Mouse (Mus musculus): ENCODE measurements around the gene Jade1. TPM values are rescaled to one million over a fixed set of nuclear protein-coding genes. Genes with fewer than 3 reads are reported as not detected.
A peak's percentile ranks its signal among the peaks of the same experiment; 100 is the strongest.

The Jade1 gene
- polyA plus RNA-seq, 1 experiment from 2014 or later: 12.4 TPM

DNA sequence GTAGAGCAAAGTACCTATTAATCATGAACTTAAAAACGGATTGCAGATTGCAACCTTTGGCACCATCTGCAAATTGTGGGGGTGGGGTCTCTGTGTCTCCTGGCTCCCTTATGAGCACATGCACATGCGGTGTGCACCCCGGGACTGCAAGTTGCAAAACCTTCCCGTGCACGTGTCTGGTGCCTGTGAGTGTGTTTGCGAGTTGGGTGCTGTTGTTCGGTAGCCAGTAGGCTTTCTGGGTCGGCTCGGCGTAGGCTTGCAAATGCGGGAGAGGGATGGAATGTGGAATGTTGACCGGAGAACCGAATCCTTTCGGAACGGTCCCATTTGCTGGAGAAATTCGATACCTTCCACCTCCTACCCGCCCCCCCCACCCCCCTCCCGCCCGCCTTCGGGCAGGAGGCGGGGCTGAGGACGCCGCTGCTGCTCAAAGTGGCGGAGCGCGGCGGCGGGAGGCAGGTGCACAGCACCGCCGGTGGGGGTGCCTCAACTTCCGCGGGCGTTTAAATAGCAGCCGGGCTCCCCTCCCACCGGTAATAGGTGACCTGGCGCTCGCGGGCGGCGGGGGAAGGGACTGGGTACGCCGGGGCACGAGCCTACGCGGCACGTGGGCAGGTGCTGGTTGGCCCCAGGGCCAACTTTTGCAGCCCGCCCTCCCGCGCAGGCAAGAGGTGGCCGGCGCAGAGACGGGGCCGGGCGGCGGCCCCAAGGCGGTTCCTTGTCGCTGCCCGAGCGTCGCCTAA is 9.1 kb downstream of the Jade1 start:
- H3K36me3 ChIP-seq: no peaks in the 10 kb centered on the region
- peak; percentile 47 for ATAC-seq (ENCODE audit: extremely low read depth, insufficient number of reproducible peaks, low FRiP score, low TSS enrichment)
- H3K27me3 ChIP-seq (replicated peaks): no peaks in the 10 kb centered on the region
- H3K4me2 ChIP-seq: peak overlapping the region; percentile 95
- H3K4me3 ChIP-seq: peak overlapping the region; percentile 69
- H3K9me3 ChIP-seq: no peaks in the 10 kb centered on the region
- under 1% methylated on average over 48 of the region's 60 CpGs for WGBS
- peaks cover 32% of the 10 kb centered on the region for H3K4me1 ChIP-seq
- peak overlapping the region; percentile 97 for H3K27ac ChIP-seq (replicated peaks)
- H3K9ac ChIP-seq: peak overlapping the region; percentile 96

DNA sequence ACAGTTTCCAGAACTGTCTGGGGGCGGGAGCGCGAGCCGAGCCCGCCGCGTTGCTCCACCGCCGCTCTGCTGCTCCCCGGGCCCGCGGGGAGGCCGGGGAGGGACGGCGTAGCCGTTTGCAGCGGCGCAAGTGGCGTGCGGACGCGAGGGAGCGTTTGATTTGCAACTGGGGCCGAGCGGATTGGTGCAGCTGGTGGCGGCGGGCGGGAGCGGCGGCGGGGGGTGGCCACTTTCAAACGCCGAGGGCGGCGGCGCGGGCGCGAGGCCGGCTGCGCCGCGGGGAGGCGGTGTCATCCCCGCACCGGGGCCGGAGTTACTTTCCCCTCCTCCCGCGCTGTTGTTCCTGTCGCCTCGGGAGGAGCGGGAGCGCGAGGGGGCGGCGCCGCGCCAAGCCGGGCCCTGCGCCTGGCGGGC is 9.9 kb downstream of the Jade1 start:
- peaks cover 37% of the 10 kb centered on the region for H3K4me1 ChIP-seq
- ATAC-seq (ENCODE audit: extremely low read depth, insufficient number of reproducible peaks, low FRiP score, low TSS enrichment): peak; percentile 24; the same call in 1 of the 2 replicates
- peak overlapping the region; percentile 97 for H3K27ac ChIP-seq (replicated peaks)
- H3K4me3 ChIP-seq: peak overlapping the region; percentile 69
- under 1% methylated on average over 44 of the region's 61 CpGs for WGBS
- H3K9ac ChIP-seq: peak overlapping the region; percentile 96
- no peaks in the 10 kb centered on the region for H3K27me3 ChIP-seq (replicated peaks)
- peak overlapping the region; percentile 95 for H3K4me2 ChIP-seq
- H3K36me3 ChIP-seq: no peaks in the 10 kb centered on the region
- no peaks in the 10 kb centered on the region for H3K9me3 ChIP-seq

DNA sequence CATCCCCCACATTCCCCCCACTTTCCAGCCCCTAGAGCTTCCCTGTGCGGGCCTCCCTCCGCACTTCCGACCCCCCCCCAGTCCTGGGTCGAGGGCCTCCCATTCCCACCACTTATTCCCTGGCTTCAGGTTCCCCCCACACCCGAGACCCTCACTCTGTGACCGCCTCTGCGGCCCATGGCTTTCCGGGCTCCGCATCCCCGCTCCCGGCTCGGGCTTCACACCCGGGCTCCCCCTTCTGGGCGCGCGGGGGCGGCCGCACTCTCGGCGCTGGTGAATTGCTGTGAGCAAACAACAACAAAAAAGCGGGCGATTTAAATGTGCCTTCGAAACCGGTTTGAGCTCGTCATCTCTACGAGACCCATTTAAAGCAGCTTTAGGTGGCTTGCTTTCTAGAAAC is 10.4 kb downstream of the Jade1 start:
- WGBS: 1% methylated on average over 26 of the region's 26 CpGs
- peak overlapping the region; percentile 97 for H3K27ac ChIP-seq (replicated peaks)
- H3K4me3 ChIP-seq: peak overlapping the region; percentile 69
- H3K4me2 ChIP-seq: peak overlapping the region; percentile 95
- no peaks in the 10 kb centered on the region for H3K36me3 ChIP-seq
- peaks cover 43% of the 10 kb centered on the region for H3K4me1 ChIP-seq
- H3K9me3 ChIP-seq: no peaks in the 10 kb centered on the region
- H3K27me3 ChIP-seq (replicated peaks): no peaks in the 10 kb centered on the region
- H3K9ac ChIP-seq: peak overlapping the region; percentile 96
- ATAC-seq (ENCODE audit: extremely low read depth, insufficient number of reproducible peaks, low FRiP score, low TSS enrichment): peak; percentile 5; the same call in 1 of the 2 replicates

DNA sequence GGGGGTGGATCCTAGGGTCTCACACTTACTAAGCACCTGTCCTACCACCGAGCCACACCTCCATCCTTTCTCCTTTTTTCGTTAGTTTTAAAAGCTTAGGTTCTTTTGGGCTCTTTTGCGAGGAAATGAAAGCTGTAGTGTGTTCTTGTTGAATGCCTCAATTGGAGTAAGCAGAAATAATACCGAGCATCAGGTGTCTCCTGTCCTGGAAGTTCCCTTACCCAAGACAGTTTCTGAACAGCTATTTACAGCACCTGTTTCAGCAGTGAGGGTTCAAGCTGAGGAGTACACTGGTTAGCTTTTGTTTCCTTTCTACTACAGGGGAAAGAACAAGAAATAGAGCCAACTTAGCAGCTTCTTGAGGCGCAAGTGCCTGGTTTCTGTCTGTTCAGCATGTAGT is 14.4 kb downstream of the Jade1 start:
- no peaks in the 10 kb centered on the region for H3K9me3 ChIP-seq
- H3K27me3 ChIP-seq (replicated peaks): no peaks in the 10 kb centered on the region
- no peak overlapping the region for H3K4me3 ChIP-seq
- peaks cover 66% of the 10 kb centered on the region for H3K4me1 ChIP-seq
- no peaks in the 10 kb centered on the region for H3K36me3 ChIP-seq
- no peak overlapping the region for H3K4me2 ChIP-seq
- no peak overlapping the region for H3K9ac ChIP-seq
- no peak for ATAC-seq (ENCODE audit: extremely low read depth, insufficient number of reproducible peaks, low FRiP score, low TSS enrichment)
- 81% methylated on average over 5 of the region's 5 CpGs for WGBS
- no peak overlapping the region for H3K27ac ChIP-seq (replicated peaks)

DNA sequence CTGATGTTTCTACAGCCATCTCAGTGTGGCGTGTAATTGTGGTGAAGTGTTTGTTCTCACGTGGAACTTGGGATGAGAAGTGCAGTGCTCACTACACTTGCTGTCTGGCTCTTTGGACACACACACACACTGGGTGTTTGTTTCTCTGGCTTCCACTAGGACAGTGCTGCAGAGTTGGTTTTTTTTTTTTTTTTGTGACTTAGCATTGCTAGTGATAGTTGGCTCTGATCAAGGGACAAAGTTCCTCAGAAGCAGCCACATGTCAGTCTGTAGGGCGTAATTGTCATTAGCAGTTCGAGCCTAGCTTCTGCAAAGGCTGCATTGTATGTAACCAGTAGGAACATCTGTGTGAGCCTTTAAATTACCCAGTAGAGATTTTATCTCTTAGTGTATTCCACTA is 16.6 kb downstream of the Jade1 start:
- Histone ChIP-seq H3K9ac (no peak overlapping the region), H3K27ac (replicated peaks) (no peak overlapping the region), H3K36me3 (no peaks in the 10 kb centered on the region), H3K4me2 (no peak overlapping the region), H3K4me1 (peaks cover 71% of the 10 kb centered on the region), H3K27me3 (replicated peaks) (no peaks in the 10 kb centered on the region), H3K4me3 (no peak overlapping the region), H3K9me3 (no peaks in the 10 kb centered on the region)
- whole genome bisulfite sequencing: 84% methylated on average over 4 of the region's 4 CpGs
- ATAC-seq (ENCODE audit: extremely low read depth, insufficient number of reproducible peaks, low FRiP score, low TSS enrichment): no peak

DNA sequence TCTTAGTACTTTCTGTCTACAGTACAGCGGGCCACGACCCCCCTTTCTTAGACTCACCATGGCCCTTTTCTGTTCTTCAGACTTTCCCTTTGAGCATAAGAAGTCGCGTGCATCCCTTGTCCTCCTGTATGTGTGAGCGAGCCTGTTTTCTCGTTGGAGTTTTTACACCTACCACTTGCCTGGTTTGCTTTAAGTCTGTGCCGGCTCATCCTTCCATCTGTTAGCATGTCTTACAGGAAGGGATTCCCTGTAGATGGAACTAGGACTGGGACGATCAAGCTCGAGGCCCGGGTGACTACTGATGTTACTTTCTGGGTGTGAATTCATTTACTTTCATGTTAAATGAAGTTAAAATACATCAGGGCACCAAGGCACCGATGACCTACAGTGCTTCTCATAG is 17.4 kb downstream of the Jade1 start:
- 87% methylated on average over 11 of the region's 11 CpGs for WGBS
- no peak for ATAC-seq (ENCODE audit: extremely low read depth, insufficient number of reproducible peaks, low FRiP score, low TSS enrichment)
- Histone ChIP-seq H3K27me3 (replicated peaks) (no peaks in the 10 kb centered on the region), H3K4me2 (no peak overlapping the region), H3K9me3 (no peaks in the 10 kb centered on the region), H3K27ac (replicated peaks) (no peak overlapping the region), H3K36me3 (no peaks in the 10 kb centered on the region), H3K4me3 (no peak overlapping the region), H3K4me1 (peaks cover 75% of the 10 kb centered on the region), H3K9ac (no peak overlapping the region)

DNA sequence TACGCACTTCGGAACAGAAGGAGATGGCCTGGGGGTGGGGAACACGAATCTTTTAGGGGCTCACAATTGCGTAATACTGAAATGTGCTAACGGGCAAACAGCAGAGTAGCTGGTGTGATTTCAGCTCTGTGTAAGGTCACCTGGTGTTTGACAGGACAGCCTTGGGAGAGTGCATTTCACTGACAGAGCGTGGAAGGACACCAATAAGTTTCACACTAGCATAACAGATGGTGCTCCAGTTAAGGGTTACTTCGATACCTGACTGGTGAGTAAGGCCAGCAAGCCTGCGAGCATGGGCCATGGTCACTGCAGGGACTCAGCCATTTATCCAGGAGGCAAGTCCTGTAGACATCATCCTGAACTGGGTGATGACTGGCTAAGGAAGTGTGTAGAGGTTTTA is 18.7 kb downstream of the Jade1 start:
- H3K4me2 ChIP-seq: peak overlapping the region; percentile 24
- peaks cover 77% of the 10 kb centered on the region for H3K4me1 ChIP-seq
- H3K4me3 ChIP-seq: no peak overlapping the region
- 63% methylated on average over 8 of the region's 8 CpGs for WGBS
- no peak for ATAC-seq (ENCODE audit: extremely low read depth, insufficient number of reproducible peaks, low FRiP score, low TSS enrichment)
- no peaks in the 10 kb centered on the region for H3K36me3 ChIP-seq
- H3K9ac ChIP-seq: no peak overlapping the region
- H3K9me3 ChIP-seq: no peaks in the 10 kb centered on the region
- peak overlapping the region; percentile 51 for H3K27ac ChIP-seq (replicated peaks)
- H3K27me3 ChIP-seq (replicated peaks): no peaks in the 10 kb centered on the region

DNA sequence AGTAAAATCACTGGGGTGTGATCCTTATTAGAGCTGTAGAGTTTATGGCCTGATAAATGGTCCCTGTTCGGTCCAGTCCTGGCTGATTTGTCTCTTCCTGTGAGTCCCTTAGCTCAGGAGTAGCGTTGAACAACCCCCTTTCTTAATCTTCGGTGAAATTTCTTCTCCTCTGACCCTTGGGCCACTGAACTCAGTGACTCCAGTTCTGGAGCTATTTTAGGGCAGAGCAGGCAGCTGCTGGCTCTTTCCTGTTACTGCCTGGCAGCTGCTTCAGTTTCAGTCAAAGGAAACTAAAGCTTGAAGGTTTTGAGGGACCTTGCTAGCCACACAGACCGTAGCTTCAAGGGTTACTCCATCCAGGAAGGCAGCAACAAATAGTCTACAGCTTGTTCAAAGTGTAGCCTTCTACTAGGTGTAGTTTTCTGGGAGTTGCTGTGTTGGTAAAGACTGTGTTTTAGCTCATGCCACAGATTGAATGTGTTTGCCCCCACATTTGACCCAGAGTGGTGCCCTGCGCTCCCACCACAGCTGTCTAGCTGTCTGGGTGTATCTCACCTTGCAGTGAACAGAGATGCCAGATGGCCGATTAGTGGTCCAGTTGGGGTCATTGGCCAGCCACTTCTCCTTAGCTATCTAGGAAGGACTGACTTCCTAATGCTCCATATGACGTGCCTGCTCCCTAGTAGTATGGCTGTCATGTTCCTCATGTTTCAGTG is 19.3 kb downstream of the Jade1 start:
- Histone ChIP-seq H3K27ac (replicated peaks) (peak overlapping the region; percentile 51), H3K9ac (peak overlapping the region; percentile 73), H3K4me2 (peak overlapping the region; percentile 24), H3K4me1 (peaks cover 81% of the 10 kb centered on the region), H3K9me3 (no peaks in the 10 kb centered on the region), H3K36me3 (no peaks in the 10 kb centered on the region), H3K27me3 (replicated peaks) (no peaks in the 10 kb centered on the region), H3K4me3 (no peak overlapping the region)
- 42% methylated on average over 7 of the region's 7 CpGs for WGBS
- no peak for ATAC-seq (ENCODE audit: extremely low read depth, insufficient number of reproducible peaks, low FRiP score, low TSS enrichment)

DNA sequence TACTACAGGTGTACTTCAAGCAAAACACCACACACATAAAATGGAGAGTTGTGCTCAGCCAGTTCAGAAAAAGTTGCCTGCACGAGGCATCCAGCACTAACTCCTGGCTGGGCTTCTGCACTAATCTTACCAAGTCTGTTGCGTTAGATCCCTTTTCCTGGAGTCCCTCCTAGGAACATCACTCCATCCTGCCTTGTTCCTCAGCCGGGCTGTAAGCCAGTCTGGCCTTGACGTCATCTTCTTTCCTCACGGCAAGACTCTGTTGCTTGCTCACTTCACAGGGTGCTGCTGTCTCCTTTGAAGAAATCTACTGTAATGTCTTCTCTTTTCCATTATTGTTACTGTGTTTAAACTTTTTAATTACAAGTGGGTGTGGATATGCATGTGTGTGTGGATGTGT is 20.4 kb downstream of the Jade1 start:
- ATAC-seq (ENCODE audit: extremely low read depth, insufficient number of reproducible peaks, low FRiP score, low TSS enrichment): no peak
- no peak overlapping the region for H3K4me2 ChIP-seq
- H3K9ac ChIP-seq: no peak overlapping the region
- H3K36me3 ChIP-seq: no peaks in the 10 kb centered on the region
- H3K27ac ChIP-seq (replicated peaks): no peak overlapping the region
- 49% methylated on average over 5 of the region's 5 CpGs for WGBS
- H3K9me3 ChIP-seq: no peaks in the 10 kb centered on the region
- no peaks in the 10 kb centered on the region for H3K27me3 ChIP-seq (replicated peaks)
- no peak overlapping the region for H3K4me3 ChIP-seq
- H3K4me1 ChIP-seq: peaks cover 83% of the 10 kb centered on the region

DNA sequence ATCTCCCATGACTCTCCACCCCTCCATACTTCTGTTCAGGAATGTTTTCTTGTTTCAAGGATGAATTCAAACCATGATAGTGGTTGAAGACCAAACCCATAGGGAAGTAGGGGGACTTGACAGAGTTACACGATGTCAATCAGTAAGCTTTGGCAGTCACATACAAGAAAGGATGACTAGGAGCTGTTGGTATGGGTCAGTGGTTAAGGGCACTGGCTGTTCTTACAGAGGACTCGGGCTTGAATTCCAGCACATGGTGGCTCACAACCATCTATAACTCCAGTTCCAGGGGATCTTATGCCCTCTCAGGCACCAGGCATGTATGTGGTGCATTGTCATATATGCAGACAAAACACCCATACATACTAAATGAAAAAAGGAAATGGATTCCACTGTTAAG is 21.7 kb downstream of the Jade1 start:
- Histone ChIP-seq H3K4me1 (peaks cover 83% of the 10 kb centered on the region), H3K9ac (no peak overlapping the region), H3K4me3 (no peak overlapping the region), H3K36me3 (no peaks in the 10 kb centered on the region), H3K27ac (replicated peaks) (no peak overlapping the region), H3K9me3 (no peaks in the 10 kb centered on the region), H3K4me2 (no peak overlapping the region), H3K27me3 (replicated peaks) (no peaks in the 10 kb centered on the region)
- no peak for ATAC-seq (ENCODE audit: extremely low read depth, insufficient number of reproducible peaks, low FRiP score, low TSS enrichment)
- whole genome bisulfite sequencing: 88% methylated on average over 2 of the region's 2 CpGs

DNA sequence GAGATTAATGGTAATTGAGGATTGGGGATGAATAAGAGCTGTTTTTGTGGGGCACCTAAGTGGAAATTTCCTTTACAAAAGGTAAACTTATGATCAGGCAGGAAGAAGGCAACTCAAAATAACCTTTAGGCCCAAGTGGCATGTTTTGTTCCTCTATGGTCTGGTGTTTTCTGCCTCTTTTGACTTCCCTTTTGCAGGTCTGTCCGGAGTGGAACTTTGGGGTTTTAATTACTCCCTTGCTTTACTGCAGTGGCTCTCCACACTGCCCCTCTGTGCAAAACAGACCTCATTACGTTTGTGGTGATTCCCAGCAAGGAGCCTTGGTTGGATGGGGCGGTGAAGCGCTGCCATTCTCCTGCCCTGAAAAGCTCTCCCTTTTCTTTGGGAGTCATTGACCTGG is 24.3 kb downstream of the Jade1 start:
- Histone ChIP-seq H3K4me3 (no peak overlapping the region), H3K4me1 (peaks cover 86% of the 10 kb centered on the region), H3K9ac (no peak overlapping the region), H3K36me3 (no peaks in the 10 kb centered on the region), H3K9me3 (no peaks in the 10 kb centered on the region), H3K4me2 (no peak overlapping the region), H3K27ac (replicated peaks) (no peak overlapping the region), H3K27me3 (replicated peaks) (no peaks in the 10 kb centered on the region)
- WGBS: 65% methylated on average over 4 of the region's 4 CpGs
- no peak for ATAC-seq (ENCODE audit: extremely low read depth, insufficient number of reproducible peaks, low FRiP score, low TSS enrichment)
